Mouse (Mus musculus) cerebellum, adult 18-20 months (tissue): Measurements from ENCODE around the gene Ocln.
"Not testable (repeated sequence)": the region's sequence is repeated elsewhere in the genome, so short reads cannot be mapped to it uniquely, and the experiment has no call there.

Source experiments
- DNase-seq, 2 experiments: peaks; one replicate each; pipeline ENCODE4 v3.0.0; 2021

Ocln gene

DNA sequence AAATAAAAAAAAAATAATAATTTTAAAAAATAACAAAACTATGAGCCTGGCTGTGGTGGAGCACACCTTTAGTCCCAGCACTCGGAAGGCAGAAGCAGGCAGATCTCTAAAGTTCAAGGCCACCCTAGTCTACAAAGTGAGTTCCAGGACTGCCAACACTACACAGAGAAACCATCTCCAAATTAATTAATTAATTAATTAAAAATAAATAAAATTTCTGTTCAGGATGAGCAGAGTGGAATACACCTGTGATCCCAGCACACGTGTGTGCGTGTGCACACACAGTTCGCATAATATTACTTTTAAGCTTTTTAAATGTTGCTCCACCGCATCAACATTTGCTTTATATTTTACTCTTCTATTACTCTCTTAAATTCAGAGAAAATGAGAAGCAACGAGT, 60.9 kb downstream of the Ocln start:
- DNase-seq: no peak

GRCm38 (mm10) chr13:100490424-100490823, 62.1 kb downstream of the Ocln start:
- DNase-seq: no peak

GRCm38 (mm10) chr13:100483610-100484009, 68.9 kb downstream of the Ocln start:
- no peak for DNase-seq

DNA sequence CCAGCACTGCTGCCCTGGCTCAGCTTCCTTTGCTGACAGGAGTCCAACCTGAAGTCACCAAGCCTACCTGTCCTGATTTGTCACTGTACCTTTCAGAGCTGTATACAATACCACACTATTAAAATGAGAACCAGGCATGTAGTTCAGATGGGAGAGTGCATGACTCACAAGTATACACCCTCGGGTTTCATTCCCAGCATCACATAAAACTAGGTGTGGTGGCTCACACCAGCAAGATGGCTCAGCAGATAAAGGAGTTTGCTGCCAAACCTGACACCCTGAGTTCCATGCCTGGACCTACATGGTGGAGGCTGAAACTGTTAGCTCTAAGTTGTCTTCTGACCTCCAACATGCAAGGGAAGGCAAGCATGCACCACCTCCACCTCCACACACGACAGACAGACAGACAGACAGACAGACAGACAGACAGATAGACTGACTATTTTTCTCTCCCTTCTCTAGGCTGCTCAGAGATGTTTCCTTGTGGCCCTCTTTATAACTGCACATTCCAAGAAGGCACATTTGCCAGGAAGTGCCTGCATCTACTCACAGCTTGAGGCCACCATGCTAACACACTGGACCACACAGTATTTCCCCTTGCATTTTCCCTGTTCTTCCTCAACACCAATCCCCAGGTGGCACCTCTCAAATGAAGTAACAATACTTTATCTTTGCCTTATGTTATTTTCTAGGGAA, 88.8 kb downstream of the Ocln start:
- no peak for DNase-seq

DNA sequence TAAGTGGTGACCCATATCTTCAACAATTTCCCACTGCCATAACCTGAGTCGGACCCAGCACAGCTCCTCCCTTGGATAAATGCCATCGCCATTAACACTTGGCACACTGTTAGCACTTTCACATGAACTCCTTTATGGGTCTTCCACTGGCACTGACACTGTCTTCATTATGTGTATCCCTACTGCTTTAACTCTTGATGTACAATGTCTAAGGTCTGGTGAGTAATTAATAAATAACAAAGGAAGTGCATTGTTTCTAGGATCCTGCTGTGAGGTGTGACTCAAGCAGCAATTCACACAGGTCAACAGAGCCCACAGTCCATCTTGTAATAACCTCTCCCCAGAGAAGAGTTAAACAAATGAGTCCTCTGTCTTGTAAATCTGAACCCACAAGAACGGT, 91.2 kb downstream of the Ocln start:
- DNase-seq: no peak

- not testable (repeated sequence) for DNase-seq
Observed at GRCm38 (mm10) chr13:100452415-100453127, 99.9 kb downstream of the Ocln start, which contains the start of gene Naip1. Naip1 (minus strand) TSS chr13:100452869.

GRCm38 (mm10) chr13:100449495-100449894, 103.0 kb downstream of the Ocln start:
- no peak for DNase-seq
